Mouse (Mus musculus): ENCODE data around the gene Rinl.
A peak's percentile ranks its signal among the peaks of the same experiment; 100 is the strongest.

Rinl gene

GRCm38 (mm10) chr7:28810107-28811066 is 21.6 kb downstream of the Rinl start:
- peak; percentile 100 for DNase-seq

- DNase-seq, result peak; percentile 94
Observed at GRCm38 (mm10) chr7:28811228-28811627, 22.5 kb downstream of the Rinl start.

DNA sequence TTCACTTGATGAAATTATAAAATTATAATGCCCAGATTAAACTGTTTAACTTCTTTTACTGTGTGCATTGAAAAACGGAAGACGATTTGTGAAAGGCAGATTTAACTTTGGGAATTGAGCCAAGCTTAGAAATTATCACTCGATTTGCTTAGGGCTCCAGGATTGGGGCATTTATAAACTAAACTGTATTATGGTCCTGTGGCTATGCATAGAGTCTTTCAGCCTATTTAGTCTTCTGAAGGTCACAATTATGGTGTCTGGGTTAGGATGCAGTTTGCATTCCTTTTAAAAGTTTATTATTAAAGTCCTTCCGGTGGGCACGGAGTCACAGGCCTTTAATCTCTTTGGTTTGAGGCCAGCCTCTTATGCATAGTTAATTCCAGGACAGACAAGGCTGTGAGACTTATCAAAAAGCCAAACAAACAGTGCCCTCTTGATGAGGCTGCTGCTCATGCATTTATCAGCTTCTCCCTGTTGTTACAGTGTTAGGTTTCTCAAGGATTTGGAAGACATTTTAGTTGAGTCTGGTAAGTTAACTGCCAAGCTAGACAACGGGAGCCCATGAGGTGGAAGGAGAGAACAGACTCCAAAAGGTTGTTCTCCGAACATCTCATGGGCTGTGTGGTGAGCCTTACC is 23.0 kb downstream of the Rinl start:
- peak; percentile 52 for DNase-seq

- DNase-seq, result peak; percentile 47
Observed at GRCm38 (mm10) chr7:28812436-28812835, 23.7 kb downstream of the Rinl start.

DNA sequence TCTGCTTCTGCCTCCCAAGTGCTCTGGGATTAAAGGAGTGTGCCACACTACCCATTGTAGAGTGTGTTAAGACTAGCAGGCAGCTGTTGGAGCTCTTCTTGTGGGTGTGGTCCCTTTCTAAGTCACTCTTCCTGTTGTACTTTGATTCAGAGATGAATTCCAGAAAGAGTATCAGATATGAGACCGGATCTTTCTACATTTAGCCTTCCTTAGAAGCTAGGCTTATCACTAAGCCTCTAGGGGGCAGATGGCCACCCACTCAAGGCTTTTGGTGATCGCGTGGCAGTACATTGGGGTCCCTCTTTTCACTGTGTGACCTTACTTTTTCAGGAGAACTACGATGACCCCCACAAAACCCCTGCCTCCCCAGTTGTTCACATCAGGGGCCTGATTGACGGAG is 24.2 kb downstream of the Rinl start:
- peak; percentile 45 for DNase-seq

DNA sequence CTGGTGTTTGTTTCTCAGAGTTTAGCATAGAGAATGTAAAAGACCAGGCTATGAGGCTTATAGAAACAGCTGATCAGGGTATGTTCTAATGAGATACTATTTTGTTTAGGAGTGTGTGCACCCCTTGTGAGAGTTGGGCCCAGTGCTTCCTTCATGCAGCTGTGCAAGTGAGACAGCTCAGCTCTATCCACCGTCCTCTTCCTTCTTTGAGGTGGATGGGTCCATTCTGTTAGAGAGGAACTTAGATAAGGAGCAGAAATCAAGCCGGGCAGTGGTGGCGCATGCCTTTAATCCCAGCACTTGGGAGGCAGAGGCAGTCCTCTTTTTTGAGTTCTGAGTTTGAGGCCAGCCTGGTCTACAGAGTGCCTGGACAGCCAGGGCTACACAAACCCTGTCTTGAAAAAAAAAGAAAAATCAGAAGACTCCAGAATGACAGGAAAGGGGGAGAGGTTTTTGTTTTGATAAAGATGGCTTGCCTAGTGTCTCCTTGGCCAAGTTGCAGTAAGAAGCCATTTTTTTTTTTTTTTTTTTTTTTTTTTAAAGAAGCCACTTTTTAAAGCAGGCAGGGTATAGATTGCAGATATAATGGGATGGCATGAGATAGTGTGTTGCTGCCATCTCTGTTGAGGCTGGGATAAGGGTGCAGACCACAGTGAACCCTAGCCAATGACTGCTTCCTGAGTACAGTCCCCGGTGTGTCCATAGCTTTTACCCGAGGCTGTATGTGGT is 25.7 kb downstream of the Rinl start:
- DNase-seq, result no peak

DNA sequence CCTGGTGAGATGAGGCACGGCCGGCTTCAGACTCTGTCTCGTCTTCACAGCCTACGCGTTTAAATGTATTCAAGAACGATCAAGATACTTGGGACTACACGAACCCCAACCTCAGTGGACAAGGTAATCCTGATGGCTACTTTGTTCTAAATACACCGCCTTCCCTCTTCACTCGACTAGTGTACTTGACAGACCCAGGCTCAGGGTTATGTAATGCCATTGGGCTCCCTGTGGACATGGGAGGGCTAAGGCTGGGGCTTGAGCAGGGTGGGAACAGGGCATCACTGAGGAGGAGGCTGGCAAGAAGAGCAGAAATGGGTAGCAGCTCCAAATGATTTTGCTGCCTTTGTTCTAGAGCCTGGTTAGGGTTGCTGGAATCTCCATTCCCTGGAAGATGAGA is 26.5 kb downstream of the Rinl start:
- DNase-seq, result no peak

DNA sequence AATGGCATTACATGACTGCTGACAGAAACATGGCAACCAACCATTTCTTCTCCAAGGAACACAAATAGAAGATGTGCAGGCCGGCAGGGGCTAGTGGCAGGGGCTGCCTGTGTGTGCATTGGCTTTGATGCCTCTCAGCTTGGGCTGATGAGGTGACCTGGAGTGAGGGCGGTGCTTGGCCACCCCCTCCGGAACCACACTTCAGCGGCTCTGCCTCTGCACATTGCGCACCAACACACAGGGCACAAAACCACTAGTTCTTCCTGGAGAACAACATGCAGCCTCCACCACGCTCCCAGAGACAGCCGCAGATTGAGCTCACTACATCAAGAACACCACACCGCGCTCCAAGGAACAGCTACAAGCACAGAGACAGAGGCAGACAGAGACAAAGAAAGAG is 27.4 kb downstream of the Rinl start:
- no peak for DNase-seq

DNA sequence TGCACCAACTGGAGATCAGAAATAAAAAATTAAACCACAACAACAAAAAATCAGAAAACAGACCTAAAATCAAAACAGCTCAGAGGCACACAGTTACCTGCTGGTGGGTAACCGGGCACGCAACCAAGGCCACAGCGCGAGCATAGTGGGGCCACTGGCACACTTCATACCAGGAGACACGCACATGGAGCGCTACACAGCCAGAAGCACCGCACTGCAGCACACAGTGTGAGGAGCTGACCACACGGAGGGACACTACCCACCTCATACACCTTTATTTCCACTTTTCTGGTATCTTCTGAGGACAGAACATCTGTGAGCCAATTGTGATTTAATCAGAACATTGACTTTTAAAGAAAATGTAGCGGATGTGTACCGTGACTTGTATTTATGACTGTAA is 28.2 kb downstream of the Rinl start:
- no peak for DNase-seq

DNA sequence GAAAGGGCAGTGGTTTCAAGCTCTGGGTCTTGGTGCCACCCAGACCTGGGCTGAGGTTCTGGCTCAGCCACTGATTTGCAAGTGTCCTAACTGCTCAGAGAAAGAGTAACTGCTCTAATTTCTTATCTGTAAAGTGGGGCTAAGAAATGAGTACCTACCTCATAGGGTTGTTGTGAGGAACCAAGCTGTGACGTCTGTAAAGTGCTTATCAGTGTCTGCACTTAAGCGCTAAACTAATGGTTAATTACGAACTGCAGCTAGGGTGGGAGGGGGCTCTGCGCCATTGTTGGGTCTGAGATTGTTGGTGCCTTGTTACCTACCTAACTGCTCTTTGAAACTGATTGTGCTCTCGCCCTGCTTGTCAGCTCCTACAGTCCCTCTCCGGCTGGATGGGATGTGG is 28.8 kb downstream of the Rinl start:
- no peak for DNase-seq

DNA sequence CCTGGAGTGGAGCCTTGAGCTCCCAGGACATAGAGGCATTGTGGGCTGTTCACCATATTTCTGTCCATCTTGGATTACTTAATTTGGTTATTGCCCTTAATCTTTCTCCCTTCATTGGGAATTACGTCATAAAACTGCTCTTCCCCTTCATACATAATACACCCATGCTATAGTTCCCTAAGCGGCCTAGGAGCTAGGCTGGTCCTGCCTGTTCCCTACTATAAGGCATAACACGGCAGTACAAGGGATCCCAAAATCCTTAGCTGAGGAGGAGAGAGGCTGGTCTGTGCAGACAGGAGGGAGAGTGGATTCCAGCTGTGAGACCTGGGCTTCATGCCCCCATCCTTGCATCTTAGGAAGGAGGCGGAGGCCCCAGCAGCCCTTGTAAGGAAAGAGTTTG is 29.2 kb downstream of the Rinl start:
- DNase-seq, result no peak

- DNase-seq, result peak; percentile 57
Observed at GRCm38 (mm10) chr7:28818436-28818835, 29.7 kb downstream of the Rinl start.

GRCm38 (mm10) chr7:28818861-28819452 is 30.2 kb downstream of the Rinl start:
- no peak for DNase-seq

- no peak for DNase-seq
Observed at GRCm38 (mm10) chr7:28819571-28819970, 30.8 kb downstream of the Rinl start.

- peak; percentile 27 for DNase-seq
Observed at GRCm38 (mm10) chr7:28820358-28821260, 31.8 kb downstream of the Rinl start.

- DNase-seq, result peak; percentile 80
Observed at GRCm38 (mm10) chr7:28821261-28821831, 32.6 kb downstream of the Rinl start.

- DNase-seq, result peak; percentile 18
Observed at GRCm38 (mm10) chr7:28822556-28822955, 33.8 kb downstream of the Rinl start.

DNA sequence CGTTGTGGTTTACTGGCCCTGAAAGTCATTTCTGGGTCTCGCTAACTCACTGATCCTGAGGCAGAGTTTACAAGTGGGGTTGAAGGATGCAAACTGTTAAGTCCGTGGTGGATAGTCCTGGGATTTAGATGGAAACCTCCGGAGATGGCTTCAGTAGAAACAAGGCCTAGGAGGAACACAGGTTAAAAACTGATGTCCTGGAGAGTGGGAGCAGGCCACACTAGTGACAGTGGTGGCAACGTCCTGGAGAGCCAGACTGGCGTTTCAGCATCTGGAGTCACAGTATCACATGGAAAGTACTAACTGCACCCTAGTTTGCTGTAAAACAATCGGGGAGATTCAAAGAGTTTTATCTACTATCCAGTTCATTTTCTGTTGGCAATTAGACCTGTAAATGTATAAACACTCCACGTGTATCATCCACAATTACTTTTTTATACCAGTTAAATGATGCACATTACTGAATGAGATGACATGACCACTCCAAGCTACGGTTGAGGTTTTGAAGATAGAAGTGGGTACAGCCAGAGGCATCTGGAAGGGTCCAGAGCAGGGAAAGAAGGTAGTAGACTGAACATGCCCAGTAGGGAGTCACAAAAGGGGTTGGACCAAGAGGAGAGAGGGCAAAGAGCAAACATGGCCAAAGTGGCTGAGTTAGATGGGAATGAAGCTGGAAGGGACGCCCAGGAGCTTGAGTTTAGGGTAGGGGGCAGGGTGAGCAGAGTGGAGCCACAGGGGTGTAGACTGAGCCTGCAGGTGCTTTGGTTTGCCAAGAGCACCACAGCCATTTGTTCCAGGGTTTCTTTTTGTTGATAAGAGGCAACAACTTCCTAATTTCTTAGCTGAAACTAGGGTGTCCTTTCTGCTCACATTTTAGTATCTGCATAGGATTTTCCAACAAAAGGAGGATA is 34.5 kb downstream of the Rinl start:
- peak; percentile 32 for DNase-seq

DNA sequence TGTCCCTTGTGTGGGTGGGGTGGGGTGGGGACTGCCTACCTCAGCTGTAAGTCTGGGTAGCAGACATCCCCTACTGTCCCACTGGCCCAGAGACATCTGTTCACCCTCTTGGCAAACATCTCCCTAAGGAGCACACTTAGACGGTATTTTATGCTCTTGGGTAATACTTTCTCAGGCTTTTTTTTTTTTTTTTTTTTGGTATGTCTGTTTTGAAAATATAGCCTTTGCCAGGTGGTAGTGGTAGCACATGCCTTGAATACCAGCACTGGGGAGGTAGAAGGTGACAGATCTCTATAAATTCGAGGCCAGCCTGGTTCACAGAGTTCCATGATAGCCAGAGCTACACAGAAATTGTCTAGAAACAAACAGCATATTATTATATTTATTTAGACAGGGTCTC is 35.2 kb downstream of the Rinl start:
- peak; percentile 16 for DNase-seq

DNA sequence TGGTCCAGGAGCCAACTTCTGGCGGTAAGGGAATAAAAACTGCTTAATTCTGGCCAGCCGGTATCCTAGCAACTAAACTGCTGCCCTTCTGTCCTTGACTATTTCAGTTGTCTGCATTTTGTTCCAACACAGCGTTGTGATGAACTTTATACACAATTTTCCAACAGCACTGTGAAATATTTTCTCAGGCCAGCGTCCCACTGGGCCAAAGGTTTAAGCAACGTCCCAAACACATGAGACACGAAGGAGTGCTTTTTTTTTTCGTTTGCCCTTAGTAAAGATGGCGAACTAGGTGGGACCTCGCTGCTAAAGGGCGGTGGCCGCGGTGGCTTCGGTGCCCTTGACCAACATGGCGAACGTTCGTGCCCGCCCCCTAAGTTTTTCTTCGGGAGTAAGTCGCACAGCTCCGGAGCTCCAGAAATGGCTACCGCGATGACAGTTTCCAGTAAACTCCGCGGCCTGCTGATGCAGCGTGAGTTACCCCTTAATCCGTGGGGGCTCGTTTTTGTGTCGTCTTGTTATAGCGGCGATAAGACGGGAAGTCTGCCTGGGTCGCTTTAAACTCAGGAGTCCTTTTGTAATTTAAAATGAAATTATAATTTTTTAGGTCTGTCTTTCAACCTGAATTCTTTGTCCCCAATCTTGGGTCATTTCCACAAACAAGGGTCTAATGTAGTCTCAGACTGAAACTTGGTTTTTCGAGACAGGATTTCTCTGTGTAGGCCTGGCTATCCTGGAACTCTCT is 36.3 kb downstream of the Rinl start, which contains the start of gene Ech1:
TSS of gene Ech1 (plus strand) at position 277 of the 745 bp plus-strand sequence.
- DNase-seq, result peak; percentile 87
